Mouse (Mus musculus) kidney, postnatal 10 days (tissue): ENCODE measurements around the gene Med21.
A peak's percentile ranks its signal among the peaks of the same experiment; 100 is the strongest.

Experiments
- DNase-seq: peaks from one replicate; pipeline ENCODE4 v3.0.0; 2021; ENCODE audit warnings: mixed read lengths

The Med21 gene

GRCm38 (mm10) chr6:146642276-146643183, at the start of gene Med21, which contains the start of gene Tm7sf3:
Gene Med21 (plus strand): TSS chr6:146642547.
Gene Tm7sf3 (minus strand): TSS chr6:146642824.
- DNase-seq, result peak; percentile 99

GRCm38 (mm10) chr6:146602601-146603000, 39.7 kb upstream of the Med21 start:
- no peak for DNase-seq

- peak; percentile 57 for DNase-seq
Observed at GRCm38 (mm10) chr6:146603651-146604050, 38.7 kb upstream of the Med21 start.

- no peak for DNase-seq
Observed at GRCm38 (mm10) chr6:146611385-146611784, 31.0 kb upstream of the Med21 start.

GRCm38 (mm10) chr6:146611897-146612296, 30.4 kb upstream of the Med21 start:
- DNase-seq, result no peak

- DNase-seq, result no peak
Observed at GRCm38 (mm10) chr6:146612736-146613135, 29.6 kb upstream of the Med21 start.

GRCm38 (mm10) chr6:146613907-146614306, 28.4 kb upstream of the Med21 start:
- DNase-seq, result no peak

GRCm38 (mm10) chr6:146614541-146614940, 27.8 kb upstream of the Med21 start:
- DNase-seq, result no peak

GRCm38 (mm10) chr6:146615891-146616290, 26.5 kb upstream of the Med21 start:
- DNase-seq, result no peak

- DNase-seq, result no peak
Observed at GRCm38 (mm10) chr6:146616670-146617069, 25.7 kb upstream of the Med21 start.

GRCm38 (mm10) chr6:146628123-146628522, 14.2 kb upstream of the Med21 start:
- DNase-seq, result no peak

GRCm38 (mm10) chr6:146629781-146630756, 12.3 kb upstream of the Med21 start:
- DNase-seq, result no peak

- no peak for DNase-seq
Observed at GRCm38 (mm10) chr6:146630961-146631360, 11.4 kb upstream of the Med21 start.

GRCm38 (mm10) chr6:146631847-146632246, 10.5 kb upstream of the Med21 start:
- DNase-seq, result no peak

GRCm38 (mm10) chr6:146632403-146632802, 9.9 kb upstream of the Med21 start:
- no peak for DNase-seq

- DNase-seq, result peak; percentile 22
Observed at GRCm38 (mm10) chr6:146633097-146633496, 9.2 kb upstream of the Med21 start.

- DNase-seq, result peak; percentile 60
Observed at GRCm38 (mm10) chr6:146633629-146634014, 8.7 kb upstream of the Med21 start.

GRCm38 (mm10) chr6:146634015-146634722, 8.2 kb upstream of the Med21 start:
- DNase-seq, result peak; percentile 91

- DNase-seq, result no peak
Observed at GRCm38 (mm10) chr6:146634759-146635606, 7.4 kb upstream of the Med21 start.

GRCm38 (mm10) chr6:146636482-146636881, 5.9 kb upstream of the Med21 start:
- no peak for DNase-seq
